Mouse (Mus musculus) adrenal gland, adult (tissue): Measurements from ENCODE around the gene Hint2.

Experiments
- DNase-seq, 2 experiments: peaks; one replicate each; pipeline ENCODE4 v3.0.0; 2022 to 2023; ENCODE audit warnings: low spot score in 1 of 2; ENCODE audit not compliant: inconsistent age in 2 of 2

Hint2 gene

DNA sequence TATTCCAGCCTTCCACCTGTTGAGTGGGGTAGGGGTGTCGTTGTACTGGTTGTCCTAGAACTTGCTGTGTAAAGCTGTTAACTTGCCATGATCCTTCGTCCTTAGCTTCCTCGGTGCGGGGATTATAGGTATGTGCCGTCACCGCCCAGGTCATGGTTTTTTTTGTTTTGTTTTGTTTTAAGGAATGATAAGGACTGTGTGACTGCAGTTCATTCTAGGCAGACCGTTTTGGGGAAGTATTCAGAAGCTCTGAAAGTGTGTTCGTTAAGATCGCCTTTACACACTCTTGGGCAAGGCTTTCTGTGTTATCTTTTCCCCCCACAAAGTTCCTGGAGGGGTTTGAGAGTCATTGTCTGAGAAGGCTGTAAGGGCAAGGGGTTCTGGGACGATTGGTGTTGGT lies 43.7 kb downstream of the Hint2 start:
- no peak for DNase-seq

DNA sequence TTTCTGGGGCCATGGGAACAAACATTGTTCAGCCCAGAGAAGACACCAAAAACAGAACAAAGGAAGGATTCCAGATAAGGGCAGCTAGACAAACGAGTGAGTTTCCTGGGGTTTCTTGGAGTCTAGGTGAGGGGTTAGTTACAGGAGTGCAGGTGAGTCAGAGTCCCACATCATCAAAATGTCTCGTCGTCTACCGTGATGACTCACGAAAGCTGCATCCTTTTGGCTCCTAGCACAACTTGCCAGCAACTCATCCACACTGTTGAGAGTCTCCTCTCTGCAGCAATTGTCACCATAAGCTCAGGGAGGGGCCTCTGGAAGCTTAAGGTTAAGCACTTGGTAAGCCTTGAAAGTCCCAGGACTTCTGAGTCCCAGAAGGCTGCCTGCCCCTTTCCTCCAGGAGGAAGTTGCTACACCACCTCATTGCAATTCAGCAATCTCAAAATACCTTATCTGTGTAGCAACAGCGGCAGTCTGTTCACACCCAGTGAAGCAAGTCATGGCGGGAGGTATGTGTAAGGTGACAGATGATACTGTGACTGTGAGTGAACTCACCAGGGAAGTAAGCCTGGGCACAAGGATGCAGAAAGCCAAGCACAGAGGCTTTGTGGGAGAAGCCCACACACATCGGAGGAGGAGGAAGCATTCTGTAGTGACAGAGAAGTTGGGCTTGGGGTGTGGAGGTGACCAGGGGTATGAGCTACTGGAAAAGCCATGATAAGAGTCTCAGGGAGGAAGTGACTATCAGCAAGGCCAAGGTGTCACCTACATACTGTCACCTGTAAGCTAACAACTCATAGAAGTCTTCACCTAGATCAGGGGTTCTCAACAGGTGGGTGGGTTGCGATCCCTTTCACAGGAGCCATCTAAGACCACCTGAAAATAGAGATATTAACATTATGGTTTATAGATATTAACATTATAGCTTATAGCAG lies 51.2 kb downstream of the Hint2 start:
- no peak for DNase-seq
